Mouse (Mus musculus): ENCODE data around the gene Spint1. TPM values are rescaled to one million over a fixed set of nuclear protein-coding genes. Genes with fewer than 3 reads are reported as not detected.

The Spint1 gene
- polyA plus RNA-seq, 2 experiments from 2014 or later, result not detected

DNA sequence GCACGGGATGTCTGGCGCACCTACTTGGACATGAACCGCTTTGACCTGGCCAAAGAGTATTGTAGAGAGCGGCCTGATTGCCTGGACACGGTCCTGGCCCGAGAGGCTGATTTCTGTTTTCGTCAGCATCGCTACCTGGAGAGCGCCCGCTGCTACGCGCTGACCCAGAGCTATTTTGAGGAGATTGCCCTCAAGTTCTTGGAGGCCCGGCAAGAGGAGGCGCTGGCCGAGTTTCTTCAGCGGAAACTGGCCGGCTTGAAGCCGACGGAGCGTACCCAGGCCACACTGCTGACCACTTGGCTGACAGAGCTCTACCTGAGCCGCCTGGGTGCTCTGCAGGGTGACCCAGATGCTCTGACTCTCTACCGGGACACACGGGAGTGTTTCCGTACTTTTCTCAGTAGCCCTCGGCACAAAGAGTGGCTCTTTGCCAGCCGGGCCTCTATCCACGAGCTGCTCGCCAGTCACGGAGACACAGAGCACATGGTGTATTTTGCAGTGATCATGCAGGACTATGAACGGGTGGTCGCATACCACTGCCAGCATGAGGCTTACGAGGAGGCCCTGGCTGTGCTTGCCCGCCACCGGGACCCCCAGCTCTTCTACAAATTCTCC lies 56.7 kb downstream of the Spint1 start:
- ATAC-seq, result no peak

DNA sequence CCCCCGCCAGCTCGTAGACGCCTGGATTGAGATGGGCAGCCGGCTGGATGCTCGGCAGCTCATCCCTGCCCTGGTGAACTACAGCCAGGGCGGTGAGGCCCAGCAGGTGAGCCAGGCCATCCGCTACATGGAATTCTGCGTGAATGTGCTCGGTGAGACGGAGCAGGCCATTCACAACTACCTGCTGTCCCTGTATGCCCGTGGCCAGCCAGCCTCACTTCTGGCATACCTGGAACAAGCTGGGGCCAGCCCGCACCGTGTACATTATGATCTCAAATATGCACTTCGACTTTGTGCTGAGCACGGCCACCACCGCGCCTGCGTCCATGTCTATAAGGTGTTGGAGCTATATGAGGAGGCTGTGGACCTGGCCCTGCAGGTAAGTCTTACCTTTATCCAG lies 57.2 kb downstream of the Spint1 start:
- no peak for ATAC-seq

DNA sequence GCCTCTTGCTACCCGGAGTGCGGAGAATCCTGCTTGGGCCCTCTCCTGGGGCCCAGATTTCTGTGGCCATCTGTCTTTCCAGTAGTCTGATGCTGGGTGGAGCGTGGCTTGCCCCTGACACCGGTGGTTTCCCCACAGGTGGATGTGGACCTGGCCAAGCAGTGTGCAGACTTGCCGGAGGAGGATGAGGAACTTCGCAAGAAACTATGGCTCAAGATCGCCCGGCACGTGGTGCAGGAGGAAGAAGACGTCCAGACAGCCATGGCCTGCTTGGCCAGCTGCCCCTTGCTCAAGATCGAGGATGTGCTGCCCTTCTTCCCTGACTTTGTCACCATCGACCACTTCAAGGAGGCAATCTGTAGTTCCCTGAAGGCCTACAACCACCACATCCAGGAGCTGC lies 59.6 kb downstream of the Spint1 start:
- no peak for ATAC-seq

DNA sequence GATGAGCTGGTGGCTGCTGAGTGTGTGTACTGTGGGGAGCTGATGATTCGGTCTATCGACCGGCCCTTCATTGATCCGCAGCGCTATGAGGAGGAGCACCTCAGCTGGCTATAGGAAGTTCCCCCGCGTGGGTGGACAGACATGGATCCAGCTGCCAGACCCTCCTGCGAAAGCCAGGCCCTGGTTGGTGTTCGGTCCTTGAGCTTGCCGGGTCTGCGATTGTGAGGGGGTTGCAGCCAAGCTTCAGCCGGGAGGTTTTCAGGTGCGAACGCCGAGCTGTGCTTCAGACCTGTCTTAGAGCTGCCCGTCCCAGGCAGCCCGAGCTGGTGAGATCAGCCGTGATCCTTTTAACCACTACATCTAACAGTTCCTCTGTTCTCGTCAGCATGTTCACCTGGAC lies 60.3 kb downstream of the Spint1 start:
- ATAC-seq, result no peak

DNA sequence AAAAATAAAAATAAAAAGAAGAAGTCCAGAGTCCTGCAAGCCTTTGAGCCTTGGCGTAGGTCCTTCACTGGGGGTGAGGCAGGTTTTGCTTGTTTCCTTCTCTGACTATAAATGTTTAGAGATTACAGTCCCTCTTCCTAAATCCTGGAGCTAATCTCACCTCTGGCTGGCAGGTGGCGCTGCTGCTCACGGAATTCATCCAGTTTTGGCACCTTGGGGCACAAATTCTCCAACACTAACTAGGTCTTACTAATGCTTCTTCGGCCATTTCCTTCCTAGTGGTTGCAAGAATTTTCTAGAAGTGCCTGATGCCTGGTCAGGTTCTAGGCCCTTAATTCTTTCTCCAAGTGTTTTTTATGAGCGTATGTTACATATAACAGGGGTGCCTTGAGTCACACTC lies 61.2 kb downstream of the Spint1 start:
- ATAC-seq, result no peak

DNA sequence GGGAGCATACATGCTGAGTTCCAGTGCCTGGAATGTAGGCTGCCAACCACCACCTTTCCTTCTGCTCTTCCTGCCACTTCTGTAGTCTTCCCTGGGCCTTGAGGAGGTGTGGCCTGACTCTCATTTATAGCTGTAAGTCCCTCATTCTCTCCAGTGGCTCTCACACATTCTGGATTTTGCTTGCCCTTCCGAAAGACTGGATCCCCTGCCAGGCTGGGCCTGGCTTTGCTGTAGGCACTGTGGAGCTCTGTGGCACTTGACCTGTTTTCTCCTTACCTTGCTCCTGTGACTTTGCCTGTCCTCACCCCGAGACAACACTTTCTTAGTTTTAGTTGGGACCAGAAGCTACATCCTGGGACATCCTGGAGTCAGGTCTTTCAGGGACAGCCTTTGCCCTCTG lies 61.7 kb downstream of the Spint1 start:
- ATAC-seq, result no peak

Other genes starting within 250 kb of the Spint1 start
- gene Ccdc32, start 208.0 kb upstream of the Spint1 start, polyA plus RNA-seq (2017; shearing (Covaris generic)), result 10 to 100 TPM; 24.2 to 30.7 TPM
- 1 to 10 TPM; 1.3 to 2.3 TPM for gene Rpusd2, start 202.6 kb upstream of the Spint1 start, polyA plus RNA-seq (2017; shearing (Covaris generic))
- gene Knl1, start 190.2 kb upstream of the Spint1 start, polyA plus RNA-seq (2017; shearing (Covaris generic)), result 10 to 100 TPM in 1 of 2 experiments, 1 to 10 TPM in 1; 3.5 to 13.5 TPM
- gene Rad51, start 124.6 kb upstream of the Spint1 start, polyA plus RNA-seq (2017; shearing (Covaris generic)), result 1 to 10 TPM; 3.6 to 4.6 TPM
- gene Rmdn3, start 80.3 kb upstream of the Spint1 start, polyA plus RNA-seq (2017; shearing (Covaris generic)), result 10 to 100 TPM; 15.9 to 20.8 TPM
- not detected for gene Gchfr, start 69.6 kb upstream of the Spint1 start, polyA plus RNA-seq (2017; shearing (Covaris generic))
- gene Gm14137, start 62.9 kb upstream of the Spint1 start, polyA plus RNA-seq (2017; shearing (Covaris generic)), result under 1 TPM; 0.38 to 0.57 TPM
- 10 to 100 TPM; 54.5 to 71.7 TPM for gene Zfyve19, start 28.7 kb upstream of the Spint1 start, polyA plus RNA-seq (2017; shearing (Covaris generic))
- gene Dnajc17, start 28.6 kb upstream of the Spint1 start, polyA plus RNA-seq (2017; shearing (Covaris generic)), result 10 to 100 TPM; 16.0 to 16.6 TPM
- gene Ppp1r14d, start 7.5 kb upstream of the Spint1 start, polyA plus RNA-seq (2017; shearing (Covaris generic)), result not detected
- gene Rhov, start 33.9 kb downstream of the Spint1 start, polyA plus RNA-seq (2017; shearing (Covaris generic)), result not detected
- 10 to 100 TPM in 1 of 2 experiments, 1 to 10 TPM in 1; 4.7 to 13.0 TPM for gene Vps18, start 51.4 kb downstream of the Spint1 start, polyA plus RNA-seq (2017; shearing (Covaris generic))
- gene Dll4, start 88.4 kb downstream of the Spint1 start, polyA plus RNA-seq (2017; shearing (Covaris generic)), result not detected
- gene Chac1, start 113.9 kb downstream of the Spint1 start, polyA plus RNA-seq (2017; shearing (Covaris generic)), result not detected
- gene Ino80, start 240.3 kb downstream of the Spint1 start, polyA plus RNA-seq (2017; shearing (Covaris generic)), result 1 to 10 TPM; 8.0 to 9.3 TPM